8 mouse cellular contexts compared by ENCODE assay signal in the genomic region with DNA sequence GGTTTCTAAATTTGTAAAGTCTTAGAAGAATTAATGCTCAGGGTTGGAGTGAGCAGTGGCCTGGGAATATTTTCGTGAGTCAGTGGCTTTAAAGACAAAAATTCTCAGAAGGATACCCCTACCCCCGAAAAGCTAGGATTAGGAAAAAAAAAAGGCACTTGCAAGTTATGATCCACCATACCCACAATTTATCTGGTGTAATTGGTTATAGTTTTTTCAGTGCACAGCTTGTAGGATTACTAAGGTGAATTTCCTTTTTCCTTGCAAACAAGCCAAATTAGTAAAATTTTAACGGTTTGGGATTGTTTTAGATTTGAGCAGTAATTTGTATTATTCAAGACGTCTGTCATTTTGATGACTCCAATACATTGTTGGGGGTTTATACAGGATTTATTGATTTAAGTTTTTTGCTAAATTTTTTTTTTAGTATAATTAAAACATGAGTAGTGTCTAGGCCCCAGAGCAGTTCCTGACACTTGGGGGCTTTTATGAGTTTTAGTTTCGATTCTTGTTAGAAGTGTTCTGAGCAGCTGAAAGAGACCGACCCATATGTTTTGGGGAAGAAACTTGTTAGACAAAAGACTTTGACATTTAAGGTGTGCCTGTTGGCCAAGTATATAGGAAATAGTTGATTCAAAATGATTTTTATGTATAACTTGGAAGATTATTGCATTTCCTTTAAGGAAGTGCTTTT. TPM values are rescaled to one million over a fixed set of nuclear protein-coding genes. Genes with fewer than 3 reads are reported as not detected.
DNase-seq lines count a peak whose midpoint lies in the region; ATAC-seq and TF ChIP-seq lines count a peak whose summit lies in the region.

No protein-coding gene starts in this region.

- no peak for TF ChIP-seq CTCF in small intestine, adult 2 months (IDR thresholded peaks at IDR 0.05; ENCODE audit: extremely low read depth, insufficient read length, insufficient replicate concordance, low read depth, low read length)

- no peak for ATAC-seq in lung, embryonic 15.5 days (ENCODE audit: borderline replicate concordance, extremely low read depth, low FRiP score, low TSS enrichment)
- ATAC-seq in embryonic facial prominence, embryonic 14.5 days (ENCODE audit: low read depth) = no peak

- H3K4me1 ChIP-seq in lung, embryonic 15.5 days = peaks cover 26% of the 10 kb centered on the region
- peaks cover 25% of the 10 kb centered on the region for H3K4me1 ChIP-seq in embryonic facial prominence, embryonic 14.5 days (ENCODE audit: control insufficient read depth, insufficient read depth, low read length)
- H3K4me1 ChIP-seq in limb, embryonic 10.5 days = peaks cover 57% of the 10 kb centered on the region
- H3K4me1 ChIP-seq in small intestine, adult 2 months (ENCODE audit: control insufficient read depth, insufficient read depth, insufficient read length, low read length) = peaks cover 19% of the 10 kb centered on the region

- peak overlapping the region; percentile 83 for H3K9ac ChIP-seq in lung, embryonic 15.5 days
- peak overlapping the region; percentile 89 for H3K9ac ChIP-seq in embryonic facial prominence, embryonic 14.5 days (ENCODE audit: low read depth, low read length)

- H3K4me2 ChIP-seq in lung, embryonic 15.5 days = peak overlapping the region; percentile 95
- H3K4me2 ChIP-seq in embryonic facial prominence, embryonic 14.5 days (ENCODE audit: low read depth, low read length) = peak overlapping the region; percentile 82

- 0 out of 2 replicates have a peak, but pooled peaks cover 5% of the 10 kb centered on the region for H3K36me3 ChIP-seq in lung, embryonic 15.5 days
- H3K36me3 ChIP-seq in embryonic facial prominence, embryonic 14.5 days (ENCODE audit: control insufficient read depth, insufficient read depth, low read length) = 0 out of 2 replicates have a peak, but pooled peaks cover 6% of the 10 kb centered on the region
- peaks cover 23% of the 10 kb centered on the region for H3K36me3 ChIP-seq in limb, embryonic 10.5 days
- H3K36me3 ChIP-seq in small intestine, adult 2 months (ENCODE audit: control insufficient read depth, insufficient read depth, low read length) = peaks cover 18% of the 10 kb centered on the region

- no peaks in the 10 kb centered on the region for H3K9me3 ChIP-seq in lung, embryonic 15.5 days
- H3K9me3 ChIP-seq in embryonic facial prominence, embryonic 14.5 days (ENCODE audit: control insufficient read depth, low read length) = no peaks in the 10 kb centered on the region
- H3K9me3 ChIP-seq in limb, embryonic 10.5 days (replicated peaks) = no peaks in the 10 kb centered on the region

- no peak for TF ChIP-seq POLR2A in small intestine, adult 2 months (IDR thresholded peaks at IDR 0.05; ENCODE audit: low read depth, low read length)

- 24% methylated on average over 6 of the region's 6 CpGs for whole genome bisulfite sequencing in lung, embryonic 15.5 days
- 25% methylated on average over 6 of the region's 6 CpGs for WGBS in embryonic facial prominence, embryonic 14.5 days
- WGBS in limb, embryonic 10.5 days = 37% methylated on average over 6 of the region's 6 CpGs
- 11% methylated on average over 6 of the region's 6 CpGs for WGBS in small intestine, adult 2 months

- H3K4me3 ChIP-seq in lung, embryonic 15.5 days = peak overlapping the region; percentile 94
- H3K4me3 ChIP-seq in embryonic facial prominence, embryonic 14.5 days (ENCODE audit: low read depth, low read length) = peak overlapping the region; percentile 89
- peak overlapping the region; percentile 86 for H3K4me3 ChIP-seq in limb, embryonic 10.5 days
- peak overlapping the region; percentile 80 for H3K4me3 ChIP-seq in small intestine, adult 2 months (ENCODE audit: low read depth, low read length)

- no peaks in the 10 kb centered on the region for H3K27me3 ChIP-seq in lung, embryonic 15.5 days
- no peaks in the 10 kb centered on the region for H3K27me3 ChIP-seq in embryonic facial prominence, embryonic 14.5 days (replicated peaks; ENCODE audit: control insufficient read depth, insufficient read depth, low read length)
- H3K27me3 ChIP-seq in limb, embryonic 10.5 days (ENCODE audit: low read depth, poor library complexity, severe bottlenecking) = no peaks in the 10 kb centered on the region
- no peaks in the 10 kb centered on the region for H3K27me3 ChIP-seq in small intestine, adult 2 months (ENCODE audit: control insufficient read depth, insufficient read depth, low read length)

- DNase-seq in lung, postnatal 4 days = no peak
- DNase-seq in embryonic facial prominence, embryonic 14.5 days (ENCODE audit: low spot score) = no peak
- no peak for DNase-seq in limb, embryonic 10.5 days (ENCODE audit: low spot score)
- no peak for DNase-seq in frontal cortex, postnatal 36 days (ENCODE audit: low spot score in 2 of 2)
- no peak for DNase-seq in kidney, adult 9 months
- DNase-seq in urinary bladder, postnatal 4 days (ENCODE audit: low spot score in 2 of 2) = no peak

- H3K27ac ChIP-seq in lung, embryonic 15.5 days = peak overlapping the region; percentile 96; the same call in 1 of the 2 replicates
- H3K27ac ChIP-seq in embryonic facial prominence, embryonic 14.5 days (replicated peaks; ENCODE audit: low read depth, low read length) = no peak overlapping the region
- peak overlapping the region; percentile 98 for H3K27ac ChIP-seq in limb, embryonic 10.5 days
- peak overlapping the region; percentile 87 for H3K27ac ChIP-seq in small intestine, adult 2 months (ENCODE audit: insufficient read depth, low read depth, low read length)

RNA-seq across cellular contexts. Expression of gene Etnk1, which starts 1.1 kb away (rescaled TPM):
- polyA plus RNA-seq in lung, embryonic 15.5 days (2015; fragmentation: Nextera tagmentation; extraction: Ambion mirVana) = 15.8 and 16.1 TPM in 2 replicates
- 24.6 and 25.0 TPM in 2 replicates for polyA plus RNA-seq in embryonic facial prominence, embryonic 14.5 days (2014; fragmentation: Nextera tagmentation; extraction: Ambion mirVana)
- 20.9 and 21.2 TPM in 2 replicates for polyA plus RNA-seq in limb, embryonic 10.5 days (2016; fragmentation: Nextera tagmentation; extraction: Ambion mirVana)
- 65.2 and 77.7 TPM in 2 replicates for polyA plus RNA-seq in small intestine, adult 2 months (2012; rRNA removed)
